Mouse (Mus musculus) gastrocnemius, adult 18-20 months (tissue): ENCODE results near the gene Gm2001. TPM values are rescaled to one million over a fixed set of nuclear protein-coding genes. Genes with fewer than 3 reads are reported as not detected.
"Not testable (repeated sequence)": the region's sequence is repeated elsewhere in the genome, so short reads cannot be mapped to it uniquely, and the experiment has no call there.

Experiments used
- DNase-seq: peaks from one replicate; pipeline ENCODE4 v3.0.0; 2021; ENCODE audit warnings: low spot score
- long read RNA-seq, 2 experiments: library from polyadenylated mRNA; stranded (forward); transcript quantifications; one replicate each; pipeline ENCODE4 v2.0.0; 2021
- total RNA-seq, 2 experiments: library from RNA; stranded (reverse); gene quantifications; 2 replicates each; pipeline ENCODE4 v1.2.3; 2021

The Gm2001 gene
- not detected for total RNA-seq
- long read RNA-seq, experiment 1 = 0 reads
- long read RNA-seq, experiment 2 = 0 reads

DNA sequence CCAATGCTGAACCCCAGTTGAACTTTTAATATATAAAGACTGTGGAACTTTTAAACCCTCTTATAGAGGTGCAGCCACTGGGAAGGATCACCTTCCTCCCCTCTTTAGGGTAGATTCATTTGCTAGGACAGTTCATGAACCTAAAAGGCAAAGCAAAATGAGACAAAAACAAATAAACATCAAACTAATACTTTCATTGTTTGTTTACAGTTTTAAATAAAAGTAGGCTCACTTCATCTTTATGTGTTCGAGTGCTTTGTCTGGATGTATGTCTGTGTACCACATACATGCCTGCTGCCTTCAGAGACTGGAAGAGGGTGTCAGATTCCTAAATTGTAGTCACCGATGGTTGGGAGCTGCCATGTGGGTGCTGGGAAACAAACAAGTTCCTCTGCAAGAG is at the start of gene Gm2001:
Gene Gm2001 (minus strand): TSS at position 101 of the 400 bp plus-strand sequence.
- not testable (repeated sequence) for DNase-seq

DNA sequence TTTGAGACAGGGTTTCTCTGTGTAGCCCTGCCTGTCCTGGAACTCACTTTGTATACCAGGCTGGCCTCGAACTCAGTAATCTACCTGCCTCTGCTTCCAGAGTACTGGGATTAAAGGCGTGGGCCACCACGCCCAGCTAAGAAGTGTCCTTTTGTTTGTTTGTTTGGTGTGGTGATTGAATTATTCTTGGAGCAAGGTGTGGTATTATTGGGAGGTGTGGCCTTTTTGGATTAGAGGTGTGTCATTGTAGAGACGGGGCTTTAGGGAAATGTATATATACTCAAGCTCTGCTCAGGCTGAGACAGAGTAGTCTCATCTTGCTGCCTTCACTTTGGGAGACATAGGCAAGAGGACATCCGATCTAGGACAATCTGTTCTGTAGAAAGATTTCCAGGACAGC is 31.6 kb upstream of the Gm2001 start, which contains the start of gene Gm2016:
Gene Gm2016 (plus strand): TSS at position 301 of the 400 bp plus-strand sequence.
- DNase-seq = not testable (repeated sequence)

DNA sequence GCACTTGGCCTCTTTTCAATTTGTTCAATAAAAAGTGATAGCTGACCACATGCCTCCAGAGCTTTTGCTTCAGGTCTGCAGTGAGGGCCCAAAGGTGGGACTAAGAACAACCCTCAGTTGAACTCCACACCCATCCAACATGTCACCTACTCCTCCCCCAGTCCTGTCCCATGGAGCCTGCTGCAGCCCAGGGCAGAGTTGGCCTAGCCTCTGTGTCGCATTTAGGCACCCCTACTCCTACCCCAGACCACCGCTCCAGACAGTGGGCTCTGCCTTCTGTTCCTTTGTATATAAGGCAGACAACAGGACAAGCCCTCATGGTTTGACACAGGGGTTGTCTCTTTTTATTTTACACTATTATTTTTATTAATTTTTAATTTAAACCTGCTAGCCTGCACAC is 21.9 kb upstream of the Gm2001 start:
- not testable (repeated sequence) for DNase-seq

DNA sequence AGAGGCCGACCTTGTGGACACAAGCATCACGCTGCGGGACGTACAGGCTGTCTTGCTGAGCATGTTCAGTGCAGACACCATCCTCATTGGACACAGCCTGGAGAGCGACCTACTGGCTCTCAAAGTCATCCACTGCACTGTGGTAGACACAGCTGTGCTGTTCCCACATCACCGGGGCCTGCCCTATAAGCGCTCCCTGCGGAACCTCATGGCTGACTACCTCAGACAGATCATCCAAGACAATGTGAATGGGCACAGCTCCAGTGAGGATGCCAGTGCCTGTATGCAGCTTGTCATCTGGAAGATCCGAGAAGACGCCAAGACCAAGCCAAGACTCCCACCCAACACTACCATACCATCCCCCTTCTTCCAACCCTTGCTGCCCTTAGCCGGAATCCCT is 21.5 kb upstream of the Gm2001 start:
- not testable (repeated sequence) for DNase-seq

DNA sequence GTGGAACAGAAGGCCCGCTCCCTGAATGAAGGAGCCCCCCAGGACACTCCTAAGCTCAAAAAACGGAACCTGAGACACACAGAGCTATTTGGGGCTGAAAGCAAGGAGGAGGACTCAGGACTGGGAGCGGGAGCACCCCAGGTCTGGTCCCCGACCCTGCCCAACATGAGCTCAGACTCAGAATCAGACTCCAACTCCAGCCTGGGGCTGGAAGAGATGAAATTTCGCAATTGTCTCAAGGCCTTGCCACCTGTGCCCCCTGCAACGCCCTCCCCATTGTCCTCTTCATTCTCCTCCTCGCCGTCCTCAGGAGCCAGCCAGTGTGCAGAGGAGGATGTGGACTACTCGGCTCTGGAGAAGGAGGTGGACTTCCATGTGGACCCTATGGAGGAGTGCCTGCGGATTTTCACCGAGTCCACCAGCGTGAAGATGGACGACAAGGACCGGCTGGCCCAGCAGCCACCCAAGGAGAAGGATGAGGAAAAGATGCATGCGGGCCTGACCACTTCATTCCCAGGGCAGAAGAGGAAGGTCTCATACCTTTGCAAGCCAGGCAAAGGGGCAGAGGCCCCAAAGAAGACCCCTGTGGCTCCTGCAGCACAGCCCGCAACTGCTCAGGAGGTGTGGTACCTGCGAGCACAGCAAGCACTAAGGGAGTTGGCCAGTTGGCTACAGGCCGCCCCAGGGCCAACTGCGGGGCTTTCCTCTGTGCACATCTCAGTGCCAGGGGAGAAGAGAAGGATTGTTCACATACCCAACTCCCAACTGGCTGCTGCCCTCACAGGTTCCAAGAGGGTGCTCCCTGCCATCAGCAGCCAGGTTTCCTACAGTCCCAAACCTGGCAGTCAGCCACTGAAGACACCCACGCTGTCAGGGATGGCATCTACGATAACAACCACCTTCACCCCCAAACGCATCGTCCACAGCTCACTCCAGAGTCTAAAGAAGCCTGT is 19.9 kb upstream of the Gm2001 start:
- DNase-seq = not testable (repeated sequence)

- DNase-seq = not testable (repeated sequence)
These were observed 13.9 kb upstream of the Gm2001 start for GRCm38 (mm10) chr12:87856067-87856466.

DNA sequence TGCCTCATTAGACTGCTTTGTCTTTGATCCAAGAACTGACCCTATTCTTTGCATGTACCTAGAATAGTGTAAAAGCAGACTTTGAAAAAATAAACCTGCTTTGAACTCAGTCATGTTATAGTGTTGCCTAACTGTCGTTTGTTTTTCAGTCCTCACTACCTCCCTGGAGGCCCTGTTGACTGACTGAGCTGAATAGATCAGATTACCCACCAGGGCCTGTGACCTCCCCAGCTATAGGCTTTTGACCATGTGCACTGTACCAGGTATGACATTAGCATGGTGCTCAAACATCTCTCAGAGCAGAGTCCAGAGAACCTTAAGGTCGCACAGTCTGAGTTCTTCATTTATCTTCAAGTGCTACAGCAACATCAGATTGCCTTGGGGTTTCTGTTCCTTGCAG is 8.5 kb upstream of the Gm2001 start:
- not testable (repeated sequence) for DNase-seq

GRCm38 (mm10) chr12:87816277-87816676 is 25.9 kb downstream of the Gm2001 start, which contains the start of gene BB287469:
BB287469 (plus strand) TSS chr12:87816577.
- not testable (repeated sequence) for DNase-seq

DNA sequence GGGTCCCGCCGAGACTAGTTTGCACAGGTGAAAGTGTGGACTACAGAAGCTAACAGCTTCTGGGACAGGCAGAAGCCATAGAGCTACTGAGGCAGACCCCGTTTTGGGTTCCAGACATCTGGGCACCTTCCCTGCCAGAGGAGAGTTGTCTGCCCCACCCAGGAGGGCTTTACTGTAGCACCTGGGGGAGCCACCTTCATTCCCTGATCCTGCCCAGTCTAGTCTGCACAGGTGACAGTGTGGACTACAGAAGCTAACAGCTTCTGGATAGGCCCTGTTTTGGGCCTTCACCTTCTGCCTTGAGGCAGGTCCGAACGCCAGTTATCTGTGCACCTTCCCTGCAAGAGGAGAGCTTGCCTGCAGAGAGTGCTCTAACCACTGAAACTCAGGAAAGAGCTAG is 44.2 kb downstream of the Gm2001 start:
- DNase-seq = not testable (repeated sequence)

GRCm38 (mm10) chr12:87795212-87795611 is 46.9 kb downstream of the Gm2001 start, which contains the start of gene Gm21936:
Gm21936 (plus strand) TSS chr12:87795512.
- not testable (repeated sequence) for DNase-seq

Other genes with a start within 250 kb of the Gm2001 start
- not detected for gene Oog1, start 239.7 kb downstream of the Gm2001 start, total RNA-seq
- not detected for gene Gm4027, start 223.5 kb downstream of the Gm2001 start, total RNA-seq
- not detected for gene Gm16381, start 197.7 kb downstream of the Gm2001 start, total RNA-seq
- not detected for gene Gm21319, start 66.6 kb downstream of the Gm2001 start, total RNA-seq
- gene Gm21936, start 46.8 kb downstream of the Gm2001 start, total RNA-seq = not detected
- not detected for gene BB287469, start 25.8 kb downstream of the Gm2001 start, total RNA-seq
- not detected for gene Gm2016, start 31.7 kb upstream of the Gm2001 start, total RNA-seq
- not detected for gene Gm2022, start 53.0 kb upstream of the Gm2001 start, total RNA-seq
- gene Gm2035, start 77.5 kb upstream of the Gm2001 start, total RNA-seq = not detected
- gene Gm2042, start 111.7 kb upstream of the Gm2001 start, total RNA-seq = not detected
- gene Gm2075, start 169.5 kb upstream of the Gm2001 start, total RNA-seq = not detected
- gene Gm6803, start 176.4 kb upstream of the Gm2001 start, total RNA-seq = not detected
- gene Gm2056, start 184.7 kb upstream of the Gm2001 start, total RNA-seq = not detected
- not detected for gene Gm16368, start 241.4 kb upstream of the Gm2001 start, total RNA-seq